Mouse (Mus musculus) heart, embryonic 11.5 days (tissue): ENCODE measurements at regions not wholly inside any gene's neighbourhood (a gene's known extent, or its start where the extent isn't known, plus 50 kb on each side); places are given as distances from the start of the nearest gene placed in this dataset.

Experiments used
- ATAC-seq: fragments of 200-750 bp; cut with Nextera tagmentation; replicated peaks from 2 replicates; pipeline ENCODE4 v1.8.0; 2017; ENCODE audit warnings: moderate library complexity; ENCODE audit not compliant: insufficient number of reproducible peaks, low FRiP score, low TSS enrichment
- H3K27ac ChIP-seq: fragments of 300-500 bp; sonication (generic); 2 replicates; pipeline ENCODE4 v1.5.1; 2014; ENCODE audit warnings: mild to moderate bottlenecking, low read depth, low read length
- H3K27me3 ChIP-seq: fragments of 300-500 bp; sonication (generic); 2 replicates; pipeline ENCODE4 v1.6.1; 2014; ENCODE audit warnings: mild to moderate bottlenecking, low read length, mixed read lengths; ENCODE audit not compliant: control insufficient read depth, insufficient read depth
- H3K36me3 ChIP-seq: fragments of 300-500 bp; sonication (generic); 2 replicates; pipeline ENCODE4 v1.6.1; 2014; ENCODE audit warnings: mild to moderate bottlenecking, low read length, moderate library complexity, mixed read lengths; ENCODE audit not compliant: control insufficient read depth, insufficient read depth
- H3K4me1 ChIP-seq: fragments of 300-500 bp; sonication (generic); 2 replicates; pipeline ENCODE4 v1.6.1; 2014; ENCODE audit warnings: low read length; ENCODE audit not compliant: control insufficient read depth, insufficient read depth
- H3K4me2 ChIP-seq: fragments of 300-500 bp; sonication (generic); 2 replicates; pipeline ENCODE4 v1.6.1; 2014; ENCODE audit warnings: mild to moderate bottlenecking, moderate library complexity
- H3K4me3 ChIP-seq: fragments of 300-500 bp; sonication (generic); 2 replicates; pipeline ENCODE4 v1.5.1; 2014; ENCODE audit warnings: low read depth, low read length
- H3K9ac ChIP-seq: fragments of 300-500 bp; sonication (generic); 2 replicates; pipeline ENCODE4 v1.6.1; 2014; ENCODE audit warnings: mild to moderate bottlenecking, low read depth, low read length, moderate library complexity
- H3K9me3 ChIP-seq: fragments of 300-500 bp; sonication (generic); replicated peaks from 2 replicates; pipeline ENCODE4 v1.6.1; 2016; ENCODE audit warnings: low read length; ENCODE audit not compliant: control insufficient read depth
- WGBS: fragments of 180-500 bp; shearing (Covaris S2); extraction: QIAGEN DNeasy Blood & Tissue Kit; methylation state at CpG from one replicate; pipeline ENCODE4 v1.1.7; 2014; ENCODE audit not compliant: insufficient replicate concordance; 5-methylcytosine and 5-hydroxymethylcytosine counted together

DNA sequence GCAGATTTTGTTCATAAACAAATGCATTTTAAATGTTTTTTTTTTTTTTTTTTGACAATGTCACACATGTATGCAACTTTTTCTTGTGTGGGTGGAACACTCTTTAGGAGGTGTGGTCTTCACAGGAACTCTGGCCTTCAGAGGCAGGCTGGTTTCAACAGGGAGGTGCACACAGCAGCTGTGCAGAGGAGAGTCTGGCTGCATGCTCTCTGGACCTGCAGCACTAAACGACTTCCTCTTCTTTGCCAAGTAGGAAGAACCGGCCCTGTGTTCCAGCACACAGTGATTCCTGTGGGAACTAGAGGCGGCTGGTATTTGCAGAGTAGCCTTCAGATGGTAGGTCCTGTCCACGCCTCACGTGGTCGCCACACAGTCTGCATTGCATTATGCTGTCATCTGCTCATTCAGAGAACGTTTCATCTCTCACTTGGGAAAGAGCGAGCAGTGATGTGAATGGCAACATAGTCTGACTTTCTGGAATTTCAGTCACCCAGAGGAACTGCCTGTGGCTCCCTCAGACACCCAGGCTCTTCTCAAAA, 102.3 kb upstream of the Kif2a start:
- 25% methylated on average over 8 of the region's 8 CpGs for WGBS

DNA sequence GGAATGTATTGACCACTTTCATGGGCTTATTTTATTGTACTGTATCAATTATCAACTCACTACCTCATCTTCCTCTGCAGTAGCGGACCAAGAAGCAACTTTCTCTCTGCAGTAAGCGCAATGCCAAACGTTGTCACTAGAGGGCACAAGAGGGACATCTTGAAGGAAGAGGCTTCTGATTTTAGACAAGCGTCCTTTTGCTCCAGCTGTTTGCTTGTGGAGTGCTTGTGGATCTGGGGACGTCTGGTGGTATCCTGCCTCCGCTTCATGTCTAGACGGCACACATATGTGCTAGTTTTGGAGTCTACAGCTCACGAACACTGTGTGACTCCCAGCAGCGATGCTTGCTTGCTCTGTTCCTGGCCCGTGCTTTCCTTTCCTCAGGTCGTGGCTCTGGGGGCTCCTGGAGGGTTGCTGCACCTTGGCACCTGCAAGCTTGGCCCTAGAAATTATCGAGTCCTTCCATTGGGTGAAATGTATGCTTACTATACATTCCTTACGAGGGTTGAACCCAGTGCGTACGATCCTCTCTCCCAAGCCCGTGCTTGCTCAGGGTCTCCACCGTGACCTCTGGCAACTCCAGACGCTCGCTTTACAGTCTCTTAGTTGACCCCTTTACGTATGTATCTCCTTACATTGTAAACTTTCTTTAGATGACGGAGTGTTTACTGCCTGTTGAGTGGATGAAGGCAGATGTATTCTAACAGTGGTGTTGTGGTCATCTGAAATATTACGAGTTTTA, 92.2 kb upstream of the Kif2a start:
- WGBS = 58% methylated on average over 22 of the region's 22 CpGs
- H3K27ac ChIP-seq = no peak overlapping the region
- ATAC-seq = no peak
- H3K4me2 ChIP-seq = 0 out of 2 replicates have a peak overlapping the region, but pooled peaks have one; percentile 18
- no peaks in the 10 kb centered on the region for H3K4me1 ChIP-seq
- no peak overlapping the region for H3K9ac ChIP-seq
- H3K9me3 ChIP-seq = no peaks in the 10 kb centered on the region
- no peak overlapping the region for H3K4me3 ChIP-seq
- no peaks in the 10 kb centered on the region for H3K36me3 ChIP-seq
- H3K27me3 ChIP-seq = no peaks in the 10 kb centered on the region

More for the DNA sequence above, 102.3 kb upstream of the Kif2a start:
- Histone ChIP-seq H3K4me3 (no peak overlapping the region), H3K27ac (peak overlapping the region; percentile 29; the same call in 1 of the 2 replicates), H3K9ac (no peak overlapping the region), H3K4me2 (peak overlapping the region; percentile 37), H3K4me1 (peaks cover 2% of the 10 kb centered on the region; the same call in 1 of the 2 replicates), H3K9me3 (no peaks in the 10 kb centered on the region), H3K27me3 (no peaks in the 10 kb centered on the region), H3K36me3 (no peaks in the 10 kb centered on the region)
- ATAC-seq = 0 out of 2 replicates have a peak, but pooled peaks have one; percentile 35

GRCm38 (mm10) chr13:107108045-107108444, 86.1 kb upstream of the Kif2a start:
- Histone ChIP-seq H3K9ac (no peak overlapping the region), H3K27ac (no peak overlapping the region), H3K36me3 (no peaks in the 10 kb centered on the region), H3K27me3 (no peaks in the 10 kb centered on the region), H3K4me2 (no peak overlapping the region), H3K4me3 (no peak overlapping the region), H3K9me3 (no peaks in the 10 kb centered on the region), H3K4me1 (no peaks in the 10 kb centered on the region)
- WGBS = 92% methylated on average over 5 of the region's 5 CpGs
- ATAC-seq = no peak

- ATAC-seq = no peak
- Histone ChIP-seq H3K27ac (no peak overlapping the region), H3K4me3 (no peak overlapping the region), H3K9me3 (no peaks in the 10 kb centered on the region), H3K36me3 (no peaks in the 10 kb centered on the region), H3K27me3 (no peaks in the 10 kb centered on the region), H3K4me1 (no peaks in the 10 kb centered on the region), H3K4me2 (no peak overlapping the region), H3K9ac (no peak overlapping the region)
- 69% methylated on average over 9 of the region's 9 CpGs for WGBS
Measured at GRCm38 (mm10) chr13:107107572-107107971, 85.6 kb upstream of the Kif2a start.

DNA sequence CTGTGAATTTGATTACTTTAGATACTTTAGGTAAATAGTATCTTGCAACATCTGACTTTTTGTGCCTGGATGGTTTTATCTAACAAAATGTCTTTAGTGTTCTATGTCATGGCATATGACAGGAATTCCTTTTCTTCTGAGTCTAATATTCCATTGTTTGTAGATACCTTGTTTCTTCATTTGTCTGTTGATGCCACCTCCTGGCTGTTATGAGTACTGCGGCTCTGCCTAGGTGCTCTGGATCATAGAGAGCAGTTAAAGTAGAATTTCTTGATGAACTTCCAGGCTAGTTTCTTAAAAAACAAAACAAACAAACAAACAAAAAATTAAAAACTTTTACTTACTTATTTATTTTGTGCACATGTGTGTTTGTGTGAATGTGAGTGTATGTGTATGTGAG, 83.6 kb upstream of the Kif2a start:
- WGBS = 62% methylated on average over 1 of the region's 1 CpGs
- H3K4me3 ChIP-seq = no peak overlapping the region
- no peaks in the 10 kb centered on the region for H3K36me3 ChIP-seq
- H3K27me3 ChIP-seq = no peaks in the 10 kb centered on the region
- no peak overlapping the region for H3K27ac ChIP-seq
- 0 out of 2 replicates have a peak, but pooled peaks cover 3% of the 10 kb centered on the region for H3K4me1 ChIP-seq
- H3K9ac ChIP-seq = no peak overlapping the region
- H3K9me3 ChIP-seq = no peaks in the 10 kb centered on the region
- no peak overlapping the region for H3K4me2 ChIP-seq
- no peak for ATAC-seq

GRCm38 (mm10) chr13:107101598-107101997, 79.7 kb upstream of the Kif2a start:
- Histone ChIP-seq H3K4me1 (0 out of 2 replicates have a peak, but pooled peaks cover 3% of the 10 kb centered on the region), H3K27ac (peak overlapping the region; percentile 67), H3K36me3 (no peaks in the 10 kb centered on the region), H3K27me3 (no peaks in the 10 kb centered on the region), H3K4me3 (peak overlapping the region; percentile 5; the same call in 1 of the 2 replicates), H3K9me3 (no peaks in the 10 kb centered on the region), H3K9ac (peak overlapping the region; percentile 54; the same call in 1 of the 2 replicates), H3K4me2 (peak overlapping the region; percentile 58)
- peak; percentile 76 for ATAC-seq
- WGBS = 15% methylated on average over 13 of the region's 13 CpGs

DNA sequence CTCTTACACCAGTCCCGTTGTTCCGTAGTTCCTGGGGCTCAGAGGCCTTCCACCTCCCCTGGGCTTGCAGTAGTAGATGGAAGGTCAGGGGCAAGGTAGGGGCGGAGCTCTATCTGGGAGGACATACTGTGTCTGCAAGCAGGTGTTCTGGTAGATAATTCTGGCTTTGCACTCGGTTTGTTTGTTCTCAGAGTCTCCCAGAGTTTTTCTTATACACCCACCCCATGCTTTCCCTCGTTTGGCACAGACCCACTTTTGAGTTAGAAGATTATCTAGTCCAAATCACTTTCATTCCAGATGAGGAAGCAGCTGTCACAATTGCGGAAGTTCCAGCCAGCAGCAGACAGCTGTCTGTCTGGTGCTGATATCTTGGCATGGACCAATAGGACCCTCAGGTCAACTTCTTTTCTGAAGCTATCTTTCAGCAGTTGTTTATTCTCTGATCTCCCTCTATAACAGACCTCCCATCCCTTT, 79.0 kb upstream of the Kif2a start:
- Histone ChIP-seq H3K4me3 (no peak overlapping the region), H3K36me3 (no peaks in the 10 kb centered on the region), H3K4me1 (0 out of 2 replicates have a peak, but pooled peaks cover 3% of the 10 kb centered on the region), H3K27me3 (no peaks in the 10 kb centered on the region), H3K9ac (no peak overlapping the region), H3K4me2 (peak overlapping the region; percentile 58), H3K27ac (peak overlapping the region; percentile 67), H3K9me3 (no peaks in the 10 kb centered on the region)
- WGBS = 45% methylated on average over 6 of the region's 6 CpGs
- ATAC-seq = peak; percentile 91

DNA sequence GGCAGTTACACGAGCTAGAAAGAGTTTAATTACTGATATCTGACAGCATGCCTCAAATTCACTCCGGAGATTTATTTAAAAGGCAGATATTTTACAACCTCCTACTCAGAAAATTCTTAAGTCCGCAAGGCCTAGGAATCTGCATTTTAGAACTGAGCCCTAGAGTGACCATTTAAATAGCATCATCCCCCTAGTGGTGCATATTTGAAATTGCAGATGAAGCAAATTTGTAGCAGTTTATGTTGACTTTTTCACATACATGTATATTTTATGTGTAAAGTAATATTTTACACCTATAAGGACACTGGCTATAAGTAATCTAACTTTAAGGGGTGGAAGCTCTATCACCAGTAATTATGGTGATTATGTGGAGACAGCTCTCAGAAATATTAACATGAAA, 78.2 kb upstream of the Kif2a start:
- H3K27me3 ChIP-seq = no peaks in the 10 kb centered on the region
- 65% methylated on average over 3 of the region's 3 CpGs for WGBS
- H3K9me3 ChIP-seq = no peaks in the 10 kb centered on the region
- H3K4me2 ChIP-seq = no peak overlapping the region; the same call in 1 of the 2 replicates
- no peak for ATAC-seq
- H3K27ac ChIP-seq = peak overlapping the region; percentile 67
- H3K4me1 ChIP-seq = 0 out of 2 replicates have a peak, but pooled peaks cover 10% of the 10 kb centered on the region
- H3K4me3 ChIP-seq = no peak overlapping the region
- no peaks in the 10 kb centered on the region for H3K36me3 ChIP-seq
- H3K9ac ChIP-seq = no peak overlapping the region
